In the genomic region with DNA sequence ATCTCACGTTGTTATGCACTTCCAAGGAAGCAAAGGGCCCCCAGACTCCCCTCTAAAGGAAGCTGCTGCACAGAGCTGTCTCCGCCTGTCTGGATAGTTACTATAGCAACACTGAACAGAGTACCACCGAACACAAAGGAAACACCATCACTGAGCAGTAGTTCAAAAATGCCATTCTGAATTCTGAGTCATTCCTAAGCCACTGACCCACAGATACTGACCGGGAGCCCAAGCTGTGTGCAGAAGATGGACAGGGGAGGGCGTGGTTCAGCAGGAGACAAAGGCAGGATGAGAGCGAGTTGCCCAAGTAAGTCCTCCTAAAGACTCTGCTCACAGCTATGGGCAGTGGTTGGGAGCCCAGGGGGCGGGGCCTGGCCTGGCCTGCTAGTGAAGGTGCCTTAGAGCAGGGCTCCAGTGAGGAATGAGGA, we compare ENCODE assay signal across 11 mouse cellular contexts. TPM values are rescaled to one million over a fixed set of nuclear protein-coding genes. Genes with fewer than 3 reads are reported as not detected.
A peak's percentile ranks its signal among the peaks of the same experiment; 100 is the strongest.
DNase-seq lines count a peak whose midpoint lies in the region; ATAC-seq and TF ChIP-seq lines count a peak whose summit lies in the region.
"Had no signal": no experiment of that assay in that cellular context is flagged by ENCODE, and none has a peak within 500 bp of the region (broad histone marks: within the 10 kb centered on the region; RNA-seq: fewer than 3 reads in every experiment).

No protein-coding gene starts in this region.

- no peaks in the 10 kb centered on the region for H3K9me3 ChIP-seq in hindbrain, postnatal 0 days (ENCODE audit: low read length)
- H3K9me3 ChIP-seq: limb, embryonic 12.5 days had no signal

- H3K4me1 ChIP-seq in hindbrain, postnatal 0 days (ENCODE audit: insufficient read depth, low read length), result peaks cover 32% of the 10 kb centered on the region
- H3K4me1 ChIP-seq: limb, embryonic 12.5 days had no signal

- peak; percentile 79 for ATAC-seq in hindbrain, postnatal 0 days

- no peaks in the 10 kb centered on the region for H3K27me3 ChIP-seq in hindbrain, postnatal 0 days (ENCODE audit: insufficient read depth, low read length)
- H3K27me3 ChIP-seq: limb, embryonic 12.5 days had no signal

- DNase-seq in kidney, adult 9 months, result peak; percentile 2
- DNase-seq in kidney, postnatal 25 days, result no peak
- peak; percentile 53 for DNase-seq in embryo, embryonic 9.5 days (ENCODE audit: extremely low spot score)
- peak; percentile 58 for DNase-seq in hindbrain, postnatal 0 days (ENCODE audit: low spot score)
- DNase-seq in neural tube, embryonic 10.5 days (ENCODE audit: extremely low spot score, low spot score), result peak; percentile 44
- DNase-seq in testis, postnatal 10 days (ENCODE audit: low spot score), result no peak
- no peak for DNase-seq in adipocyte (ENCODE audit: low spot score)
- DNase-seq in layer of hippocampus, adult 9-10 months (ENCODE audit: low spot score), result no peak

- peak overlapping the region; percentile 25; the same call in 1 of the 2 replicates for H3K9ac ChIP-seq in hindbrain, postnatal 0 days (replicated peaks; ENCODE audit: low read length)
- H3K9ac ChIP-seq: limb, embryonic 12.5 days had no signal

- H3K4me2 ChIP-seq in hindbrain, postnatal 0 days (ENCODE audit: low read depth, low read length), result peak overlapping the region; percentile 30
- H3K4me2 ChIP-seq: limb, embryonic 12.5 days had no signal

- TF ChIP-seq CTCF in hindbrain, postnatal 0 days (IDR thresholded peaks at IDR 0.05; ENCODE audit: low read depth), result no peak

- peak overlapping the region; percentile 85 for H3K27ac ChIP-seq in hindbrain, postnatal 0 days
- H3K27ac ChIP-seq: limb, embryonic 12.5 days had no signal

- no peak overlapping the region for H3K4me3 ChIP-seq in hindbrain, postnatal 0 days (ENCODE audit: low read length)
- H3K4me3 ChIP-seq: limb, embryonic 12.5 days had no signal

- WGBS in hindbrain, postnatal 0 days, result 5% methylated on average over 7 of the region's 7 CpGs

- no peaks in the 10 kb centered on the region for H3K36me3 ChIP-seq in hindbrain, postnatal 0 days (ENCODE audit: insufficient read depth, low read length)
- H3K36me3 ChIP-seq: limb, embryonic 12.5 days had no signal

RNA-seq across cellular contexts. Expression of gene Add2, which starts 23.6 kb away (rescaled TPM):
- total RNA-seq in hindbrain, postnatal 0 days (2014; rRNA removed), result 132 and 149 TPM in 2 replicates
- 84.6 and 90.0 TPM in 2 replicates for polyA plus RNA-seq in hindbrain, postnatal 0 days (2015; fragmentation: Nextera tagmentation; extraction: Ambion mirVana)

RNA-seq across cellular contexts. Expression of gene Figla, which starts 36.1 kb away (rescaled TPM):
- total RNA-seq in hindbrain, postnatal 0 days (2014; rRNA removed), result not detected in 2 replicates
- polyA plus RNA-seq in hindbrain, postnatal 0 days (2015; fragmentation: Nextera tagmentation; extraction: Ambion mirVana), result not detected in 2 replicates
- total RNA-seq: common myeloid progenitor, adult 5-6 weeks had no signal
- polyA plus RNA-seq: limb, embryonic 12.5 days; small intestine, adult 2 months had no signal

Comparison
In these comparisons a context has a peak if more than half of its experiments do, and no peak if none do; other contexts are left out.
1. DNase-seq: peak in kidney, adult 9 months (single experiment), embryo, embryonic 9.5 days (single experiment), hindbrain, postnatal 0 days (single experiment) and neural tube, embryonic 10.5 days (single experiment); none in kidney, postnatal 25 days (0 of 2), testis, postnatal 10 days (single experiment), adipocyte (single experiment) and layer of hippocampus, adult 9-10 months (single experiment).